Mouse (Mus musculus) spleen, embryonic (tissue): ENCODE results near the gene A730061H03Rik.

Experiments
- CTCF ChIA-PET: fragments of 350-600 bp; sonication (Branson Sonifier 250); formaldehyde crosslinking; loops from one replicate; lab custom pipeline; 2022; lab: Charles Lee

Gene A730061H03Rik

DNA sequence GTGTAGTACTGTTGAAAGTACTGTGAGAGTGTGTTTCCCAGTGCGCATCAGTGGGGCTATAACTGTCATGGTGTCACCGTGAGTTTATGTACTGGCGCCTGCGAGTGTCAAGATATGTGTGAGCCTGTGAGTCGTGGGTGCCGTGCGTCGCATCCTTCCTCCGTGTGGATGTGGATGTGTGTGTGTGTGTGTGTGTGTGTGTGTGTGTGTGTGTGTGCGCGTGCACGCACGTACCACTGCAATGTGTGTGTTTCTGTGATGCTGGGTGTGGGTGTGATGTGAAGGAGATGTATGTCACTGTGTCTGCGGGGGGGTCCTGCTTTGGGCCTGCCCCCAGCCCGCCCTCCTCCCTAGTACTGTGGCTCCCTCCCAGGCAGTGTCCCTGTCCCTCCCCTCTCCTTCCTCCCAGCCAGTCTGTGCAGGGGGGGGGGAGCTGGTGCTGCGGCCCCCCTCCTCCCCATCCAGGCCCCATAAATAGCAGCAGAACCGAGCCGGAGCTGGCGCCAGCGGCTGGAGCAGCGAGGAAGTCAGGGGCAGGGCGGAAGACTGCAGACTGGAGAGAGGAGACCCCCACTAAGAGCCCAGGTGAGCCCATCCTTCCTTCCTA lies 50.0 kb downstream of the A730061H03Rik start, which contains the start of gene Cpne6:
Cpne6 (plus strand) TSS at position 321 of the 607 bp plus-strand sequence.
- CTCF ChIA-PET, result no interaction called here
